Mouse (Mus musculus): ENCODE measurements around the gene Kmt5a. TPM values are rescaled to one million over a fixed set of nuclear protein-coding genes. Genes with fewer than 3 reads are reported as not detected.

The Kmt5a gene
- total RNA-seq, 2 experiments from 2014 or later = 191 to 237 TPM

- intact Hi-C loops (cut with DNase I) = no loop called here
- no peak for DNase-seq
Observed at GRCm38 (mm10) chr5:124505235-124505634, 65.5 kb downstream of the Kmt5a start.

GRCm38 (mm10) chr5:124506731-124507359, 67.1 kb downstream of the Kmt5a start:
- intact Hi-C loops (cut with DNase I) = no loop called here
- peak in 1 of 2 experiments; percentile 56 for DNase-seq

- intact Hi-C loops (cut with DNase I) = no loop called here
- no peak for DNase-seq
Observed at GRCm38 (mm10) chr5:124509200-124509599, 69.5 kb downstream of the Kmt5a start.

GRCm38 (mm10) chr5:124509742-124510237, 70.1 kb downstream of the Kmt5a start:
- peak; percentile 72 to 76 for DNase-seq
- intact Hi-C loops (cut with DNase I) = loop anchor here (2.0 kb wide), 1 partner anchor 19 kb away; no protein-coding TSS in a partner anchor

GRCm38 (mm10) chr5:124510536-124511050, 70.9 kb downstream of the Kmt5a start:
- DNase-seq = peak in 1 of 2 experiments; percentile 38

More at GRCm38 (mm10) chr5:124510536-124511050, 70.9 kb downstream of the Kmt5a start:
- intact Hi-C loops (cut with DNase I) = loop anchor here (2.0 kb wide), 1 partner anchor 18 kb away; no protein-coding TSS in a partner anchor

Small RNA genes within 50 kb of the gene (microRNA-seq; reads per million reads assigned to microRNA genes)
- gene Gm27486 (ENCODE audit: borderline number of aligned reads in 2 of 2) = 0 reads per million in 2 experiments

Other genes with a start within 250 kb of the Kmt5a start
- gene Pitpnm2, start 190.2 kb upstream of the Kmt5a start, total RNA-seq (2021) = 10 to 100 TPM; 43.9 to 45.5 TPM
- 1 to 10 TPM; 5.4 to 5.8 TPM for gene Mphosph9, start 112.0 kb upstream of the Kmt5a start, total RNA-seq (2021)
- gene 2810006K23Rik, start 111.8 kb upstream of the Kmt5a start, total RNA-seq (2021) = 10 to 100 TPM; 12.1 to 13.1 TPM
- gene Cdk2ap1, start 76.8 kb upstream of the Kmt5a start, total RNA-seq (2021) = 100 to 1,000 TPM; 164 to 167 TPM
- gene Sbno1, start 13.9 kb upstream of the Kmt5a start, total RNA-seq (2021) = 10 to 100 TPM; 65.3 to 71.7 TPM
- 1 to 10 TPM; 7.9 to 9.9 TPM for gene Rilpl2, start 38.4 kb downstream of the Kmt5a start, total RNA-seq (2021)
- 10 to 100 TPM in 1 of 2 experiments, 1 to 10 TPM in 1; 9.7 to 18.2 TPM for gene Snrnp35, start 43.2 kb downstream of the Kmt5a start, total RNA-seq (2021)
- 100 to 1,000 TPM; 209 to 229 TPM for gene Rilpl1, start 91.5 kb downstream of the Kmt5a start, total RNA-seq (2021)
- gene Tmed2, start 100.8 kb downstream of the Kmt5a start, total RNA-seq (2021) = 100 to 1,000 TPM; 174 to 177 TPM
- gene Ddx55, start 112.9 kb downstream of the Kmt5a start, total RNA-seq (2021) = 1 to 10 TPM; 4.0 to 6.1 TPM
- 10 to 100 TPM; 26.6 to 33.0 TPM for gene Eif2b1, start 139.2 kb downstream of the Kmt5a start, total RNA-seq (2021)
- 10 to 100 TPM; 18.0 to 19.5 TPM for gene Gtf2h3, start 139.2 kb downstream of the Kmt5a start, total RNA-seq (2021)
- gene Atp6v0a2, start 188.6 kb downstream of the Kmt5a start, total RNA-seq (2021) = 10 to 100 TPM; 42.1 to 58.2 TPM